16 mouse cellular contexts compared by ENCODE assay signal in the genomic region with DNA sequence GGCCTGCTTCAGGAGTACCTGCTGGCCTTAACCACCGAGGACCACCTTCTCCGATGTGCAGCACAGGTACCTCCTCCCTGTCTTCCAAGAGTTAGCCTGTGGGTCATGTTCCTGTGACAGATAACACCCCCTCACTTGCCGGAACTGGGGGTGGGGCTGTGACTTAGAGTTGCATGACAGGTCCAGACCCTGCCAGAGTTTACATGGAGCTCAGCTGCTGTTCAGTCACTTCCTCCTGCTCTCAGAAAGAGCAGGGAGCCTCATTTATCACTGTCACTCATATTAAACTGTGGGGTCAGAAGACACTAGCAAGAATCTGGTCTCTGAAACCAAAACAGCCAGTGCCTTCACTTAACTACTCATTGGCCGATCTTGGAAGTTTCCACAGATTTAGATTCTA. TPM values are rescaled to one million over a fixed set of nuclear protein-coding genes. Genes with fewer than 3 reads are reported as not detected.
DNase-seq lines count a peak whose midpoint lies in the region; ATAC-seq and TF ChIP-seq lines count a peak whose summit lies in the region.
"Had no signal": no experiment of that assay in that cellular context is flagged by ENCODE, and none has a peak within 500 bp of the region (broad histone marks: within the 10 kb centered on the region; RNA-seq: fewer than 3 reads in every experiment).

No protein-coding gene starts in this region.

- DNase-seq in liver, embryonic 11.5 days (ENCODE audit: low spot score), result no peak
- no peak for DNase-seq in liver
- peak; percentile 63 to 75 for DNase-seq in kidney, postnatal 4 days
- DNase-seq in stomach, postnatal 0 days (ENCODE audit: low spot score), result no peak
- no peak for DNase-seq in heart, postnatal 36 days
- DNase-seq: adrenal gland, postnatal 10 days; cerebellum, postnatal 25 days; forebrain, postnatal 0 days; gastrocnemius, postnatal 36 days; thymus, postnatal 25 days had no signal

- H3K27me3 ChIP-seq in liver, embryonic 11.5 days (replicated peaks; ENCODE audit: control insufficient read depth, insufficient read depth, low read length), result no peaks in the 10 kb centered on the region
- H3K27me3 ChIP-seq in stomach, postnatal 0 days (ENCODE audit: control insufficient read depth, insufficient read depth, low read length), result no peaks in the 10 kb centered on the region
- H3K27me3 ChIP-seq: CH12.LX; limb, embryonic 13.5 days; lung, embryonic 15.5 days; midbrain, embryonic 15.5 days had no signal

- H3K4me1 ChIP-seq in liver, embryonic 11.5 days (replicated peaks; ENCODE audit: control insufficient read depth, insufficient read depth, low read length), result peaks cover 25% of the 10 kb centered on the region
- H3K4me1 ChIP-seq in stomach, postnatal 0 days (replicated peaks; ENCODE audit: control insufficient read depth, insufficient read depth), result no peaks in the 10 kb centered on the region
- H3K4me1 ChIP-seq: limb, embryonic 13.5 days had no signal

- no peak for TF ChIP-seq CTCF in stomach, postnatal 0 days (IDR thresholded peaks at IDR 0.05; ENCODE audit: low read depth)

- 35% methylated on average over 4 of the region's 4 CpGs for WGBS in liver, embryonic 11.5 days
- WGBS in stomach, postnatal 0 days, result 16% methylated on average over 4 of the region's 4 CpGs

- H3K4me2 ChIP-seq in liver, embryonic 11.5 days, result no peak overlapping the region
- no peak overlapping the region for H3K4me2 ChIP-seq in stomach, postnatal 0 days (replicated peaks; ENCODE audit: low read depth)
- H3K4me2 ChIP-seq: limb, embryonic 13.5 days; lung, embryonic 15.5 days; midbrain, embryonic 15.5 days had no signal

- no peak for TF ChIP-seq EP300 in stomach, postnatal 0 days (optimal IDR thresholded peaks at IDR 0.05)

- no peaks in the 10 kb centered on the region for H3K9me3 ChIP-seq in liver, embryonic 11.5 days (ENCODE audit: control insufficient read depth, low read length)
- H3K9me3 ChIP-seq in stomach, postnatal 0 days (ENCODE audit: control insufficient read depth, low read length), result no peaks in the 10 kb centered on the region
- H3K9me3 ChIP-seq: limb, embryonic 13.5 days; lung, embryonic 15.5 days; midbrain, embryonic 15.5 days had no signal

- 0 out of 2 replicates have a peak, but pooled peaks have one; percentile 4 for ATAC-seq in liver, embryonic 11.5 days (replicated peaks; ENCODE audit: low FRiP score)
- ATAC-seq in hematopoietic stem cell, adult 5-6 weeks (replicated peaks in 1 of 2; ENCODE audit: insufficient read depth in 1 of 2, low FRiP score in 2 of 2, low TSS enrichment in 1 of 2, low read depth in 1 of 2, poor library complexity in 2 of 2, severe bottlenecking in 2 of 2), result 0 out of 4 replicates have a peak, but pooled peaks have one; percentile 18 to 37
- ATAC-seq in stomach, postnatal 0 days (ENCODE audit: low FRiP score, low TSS enrichment), result peak; percentile 33; the same call in 1 of the 2 replicates
- no peak for ATAC-seq in activated CD4-positive, CD25-positive, alpha-beta regulatory T cell, adult 4 months
- ATAC-seq: forebrain, postnatal 0 days; midbrain, embryonic 15.5 days had no signal

- no peak overlapping the region for H3K27ac ChIP-seq in liver, embryonic 11.5 days (ENCODE audit: low read depth, low read length)
- peak overlapping the region; percentile 53; the same call in 1 of the 2 replicates for H3K27ac ChIP-seq in stomach, postnatal 0 days (replicated peaks)
- H3K27ac ChIP-seq: limb, embryonic 13.5 days; midbrain, embryonic 15.5 days had no signal

- intact Hi-C loops in heart, postnatal 36 days (cut with DNase I), result loop anchor here (10.0 kb wide), 1 partner anchor 1452 kb away; no protein-coding TSS in a partner anchor

- H3K9ac ChIP-seq in liver, embryonic 11.5 days (ENCODE audit: low read depth, low read length), result no peak overlapping the region
- no peak overlapping the region for H3K9ac ChIP-seq in stomach, postnatal 0 days (ENCODE audit: low read length)
- H3K9ac ChIP-seq: forebrain, postnatal 0 days; limb, embryonic 13.5 days; lung, embryonic 15.5 days; midbrain, embryonic 15.5 days had no signal

- no peak overlapping the region for H3K4me3 ChIP-seq in liver, embryonic 11.5 days (ENCODE audit: low read depth, low read length)
- no peak overlapping the region for H3K4me3 ChIP-seq in stomach, postnatal 0 days (ENCODE audit: low read depth, low read length)
- H3K4me3 ChIP-seq: limb, embryonic 13.5 days; lung, embryonic 15.5 days; midbrain, embryonic 15.5 days had no signal

- H3K36me3 ChIP-seq in liver, embryonic 11.5 days (ENCODE audit: control insufficient read depth, insufficient read depth, low read length), result peaks cover 11% of the 10 kb centered on the region; the same call in 1 of the 2 replicates
- peaks cover 24% of the 10 kb centered on the region for H3K36me3 ChIP-seq in stomach, postnatal 0 days (ENCODE audit: control insufficient read depth, insufficient read depth, low read length)

RNA-seq across cellular contexts. Expression of a gene that starts 37.9 kb away (rescaled TPM):
- polyA plus RNA-seq in liver, embryonic 11.5 days (2014; fragmentation: Nextera tagmentation; extraction: Ambion mirVana), result 23.5 and 25.9 TPM in 2 replicates
- 79.5 and 106 TPM in 2 replicates for total RNA-seq in hematopoietic stem cell, adult 5-6 weeks (2017)
- 19.6 and 21.9 TPM in 2 replicates for polyA plus RNA-seq in stomach, postnatal 0 days (2015; fragmentation: Nextera tagmentation; extraction: Ambion mirVana)
- 10 to 100 TPM; 11.1 to 11.9 TPM for total RNA-seq in heart, postnatal 36 days (2021)
- 10 to 100 TPM; 66.1 to 93.0 TPM for polyA plus RNA-seq in activated CD4-positive, CD25-positive, alpha-beta regulatory T cell, adult 4 months (2017; shearing (Covaris generic))

Comparison
In these comparisons a context has a peak if more than half of its experiments do, and no peak if none do; other contexts are left out.
1. DNase-seq: peak in kidney, postnatal 4 days (2 of 2); none in liver, embryonic 11.5 days (single experiment), liver (single experiment), stomach, postnatal 0 days (single experiment) and heart, postnatal 36 days (0 of 2).